Mouse (Mus musculus) liver, adult 2 months (tissue): ENCODE data around the gene Ppm1e.

Experiments
- CTCF ChIP-seq: fragments of 200-500 bp; IDR thresholded peaks from 2 replicates; pipeline ENCODE4 v1.5.1; 2011; ENCODE audit warnings: low read depth, low read length, control low read depth
- POLR2A ChIP-seq: fragments of 200-500 bp; IDR thresholded peaks from 2 replicates; pipeline ENCODE4 v1.6.1; 2011; ENCODE audit warnings: low read length, control low read depth; ENCODE audit not compliant: insufficient read depth; ENCODE audit errors: extremely low read depth

GRCm38 (mm10) chr11:87250132-87250531, 108.7 kb downstream of the Ppm1e start:
- TF ChIP-seq CTCF (no peak), POLR2A (no peak)
